Mouse (Mus musculus) heart, adult 11 months (tissue): ENCODE data around the gene Cd37.
A peak's percentile ranks its signal among the peaks of the same experiment; 100 is the strongest.

Source experiments
- DNase-seq: peaks from one replicate; pipeline ENCODE4 v3.0.0; 2022

Gene Cd37

DNA sequence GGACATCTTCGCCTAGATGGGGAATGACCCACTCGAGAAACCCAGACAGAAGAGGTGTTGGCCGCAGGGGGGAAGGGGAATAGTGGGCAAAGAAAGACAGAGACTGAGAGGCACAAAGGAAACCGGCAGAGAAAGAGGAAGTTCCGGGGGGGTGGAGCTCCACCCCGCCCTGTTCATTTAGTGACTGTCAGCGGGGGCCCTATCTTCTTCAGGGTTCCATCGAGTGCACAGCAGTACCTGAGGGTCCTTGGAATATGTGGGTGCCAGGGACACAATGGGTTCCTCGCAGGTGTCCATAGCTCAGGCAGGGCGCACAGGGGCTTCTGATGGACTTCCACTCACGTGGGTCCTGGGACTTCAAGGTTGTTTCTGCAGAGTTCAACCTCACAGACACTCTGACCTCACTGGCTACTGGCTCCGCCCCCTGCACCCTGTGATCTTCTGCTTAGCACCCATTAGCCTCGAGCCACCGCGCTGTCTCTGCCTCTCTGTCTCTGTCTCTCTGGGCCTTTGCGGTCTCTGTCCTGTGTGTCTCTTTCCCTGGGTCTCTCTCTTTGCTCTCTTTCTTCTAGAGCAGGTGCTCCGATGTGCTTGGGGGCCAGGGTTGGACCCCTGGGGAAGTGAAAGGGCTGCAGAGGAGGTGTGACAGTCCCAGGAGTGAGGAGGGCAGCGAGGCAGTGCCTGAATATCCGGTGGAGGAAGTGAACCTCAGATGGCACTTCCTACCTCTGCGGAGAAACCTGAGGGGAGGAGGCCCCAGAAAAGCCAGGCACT lies at the start of gene Cd37:
Cd37 (minus strand) TSS at position 393 of the 774 bp plus-strand sequence.
- DNase-seq = peak; percentile 96

DNA sequence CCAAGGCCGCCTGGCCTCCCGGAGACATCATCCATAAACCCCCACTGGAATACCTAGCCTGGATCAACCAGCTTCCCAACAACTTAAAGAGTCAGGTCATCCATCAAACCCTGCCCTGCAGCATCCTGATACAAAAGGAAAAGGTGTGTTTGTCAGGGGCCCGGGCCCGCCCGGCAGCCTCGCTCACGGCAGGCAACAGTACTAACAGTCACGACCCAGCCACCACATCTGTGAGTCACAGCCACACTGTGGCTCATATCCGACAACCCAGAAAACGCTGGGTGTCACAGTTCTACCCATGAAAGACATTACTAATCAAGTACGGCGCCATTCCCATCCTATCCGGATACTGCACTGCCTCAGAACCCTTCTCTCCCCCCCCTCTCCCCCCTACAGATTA lies 47.6 kb upstream of the Cd37 start:
- DNase-seq = no peak

DNA sequence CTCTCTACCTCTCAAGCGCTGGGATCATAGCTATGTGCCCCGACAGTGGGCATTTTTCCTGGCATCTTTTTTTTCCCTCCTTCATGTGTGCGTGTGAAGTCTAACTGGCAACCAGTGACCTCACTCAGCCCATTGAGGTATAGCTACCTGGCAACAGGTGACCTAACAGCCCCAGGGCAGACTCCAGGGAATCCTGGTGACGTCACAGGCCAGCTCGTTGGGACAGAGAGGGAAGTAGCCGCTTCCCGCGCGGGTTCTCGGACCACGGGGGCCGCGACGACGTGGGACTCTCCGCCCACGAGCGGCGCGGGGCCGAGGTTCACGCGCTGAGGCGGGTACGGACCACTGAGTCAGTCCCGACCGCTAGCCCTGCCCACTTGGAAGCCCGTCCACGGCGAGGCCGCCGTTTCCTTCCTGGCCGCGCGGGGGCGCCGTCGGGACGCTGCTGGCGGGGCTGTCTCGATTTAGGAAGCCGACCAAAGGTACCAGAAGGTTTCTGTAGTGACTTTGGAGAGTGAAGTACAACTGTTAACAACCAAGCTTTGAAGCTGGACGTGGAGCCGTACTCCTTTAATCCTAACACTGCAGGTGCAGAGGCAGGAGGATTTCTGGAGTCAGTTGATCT lies 38.3 kb upstream of the Cd37 start, which contains the start of gene Slc6a21:
Slc6a21 (plus strand) TSS at position 378 of the 625 bp plus-strand sequence.
- DNase-seq = peak; percentile 94

DNA sequence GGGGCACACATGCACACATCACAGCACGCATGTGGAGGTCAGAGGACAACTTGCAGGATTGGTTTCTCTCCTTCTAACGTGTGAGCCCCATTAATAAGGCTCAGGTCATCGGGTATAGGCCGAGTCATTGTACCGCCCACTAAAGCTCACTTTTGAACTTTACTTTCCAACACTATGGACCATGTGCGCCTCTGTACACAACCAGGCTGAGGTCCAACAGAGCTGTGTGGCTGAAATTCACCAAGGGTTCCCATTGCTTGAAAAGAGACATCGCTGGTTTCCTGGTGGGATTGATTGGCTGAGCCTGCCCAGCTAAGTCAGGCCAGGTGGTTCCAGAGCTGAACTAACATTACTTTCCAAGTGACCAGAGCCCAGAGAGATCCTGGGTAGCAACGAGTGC lies 34.8 kb upstream of the Cd37 start:
- peak; percentile 79 for DNase-seq

DNA sequence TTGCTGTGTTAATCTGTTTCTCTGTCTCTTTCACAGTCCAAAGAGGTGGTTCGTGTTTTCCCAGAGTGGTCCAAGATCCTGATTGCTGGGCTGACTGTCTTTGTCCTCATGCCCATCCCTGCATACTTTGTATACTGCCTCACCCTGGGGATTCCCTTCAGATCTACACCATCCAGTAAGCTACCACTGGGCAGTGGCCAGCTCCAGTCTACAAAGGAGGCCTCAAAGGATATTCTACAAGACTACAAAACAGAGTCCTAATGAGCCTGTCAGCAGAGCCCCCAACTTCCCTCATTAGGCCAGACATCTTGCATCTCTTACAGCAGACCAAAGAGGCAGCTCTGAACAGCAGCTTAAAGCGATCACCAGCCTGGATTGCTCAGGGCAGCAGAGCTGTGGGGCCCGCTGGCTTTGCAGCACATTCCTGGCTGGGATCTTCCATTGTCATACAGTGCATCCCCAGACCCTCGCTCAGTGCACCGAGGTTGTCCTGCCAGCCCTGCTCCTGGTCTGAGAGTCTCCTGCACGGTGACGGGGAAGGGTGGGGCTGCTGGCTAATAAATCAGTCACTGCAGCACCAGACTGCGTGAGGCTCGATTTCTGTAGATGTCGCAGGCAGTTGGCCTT lies 34.0 kb upstream of the Cd37 start:
- peak; percentile 79 for DNase-seq

- DNase-seq = no peak
Measured at GRCm38 (mm10) chr7:45265518-45265917, 26.6 kb upstream of the Cd37 start.

- no peak for DNase-seq
Measured at GRCm38 (mm10) chr7:45264348-45264747, 25.4 kb upstream of the Cd37 start.

GRCm38 (mm10) chr7:45263006-45263607 lies 24.2 kb upstream of the Cd37 start:
- peak; percentile 83 for DNase-seq

DNA sequence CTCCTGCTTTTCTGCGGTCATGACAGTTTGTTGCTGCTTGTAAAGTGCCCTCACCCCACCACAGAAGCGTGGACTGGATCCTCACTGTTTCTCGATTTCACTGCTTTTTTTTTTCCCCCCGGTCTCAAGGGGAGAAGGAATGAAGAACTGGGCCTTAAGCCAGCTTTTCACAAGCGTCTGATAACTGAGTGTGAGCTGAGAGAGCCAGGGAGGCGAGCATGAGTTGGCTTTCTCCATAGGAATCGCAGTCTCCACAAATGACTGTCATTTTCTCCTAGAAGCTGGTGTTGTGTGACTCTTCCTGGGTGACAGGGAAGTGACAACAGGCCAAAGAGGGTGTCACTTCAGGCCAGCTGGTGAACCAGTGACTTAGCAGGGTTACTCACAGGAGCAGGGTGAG lies 23.4 kb upstream of the Cd37 start:
- DNase-seq = peak; percentile 88

- DNase-seq = peak; percentile 85
Measured at GRCm38 (mm10) chr7:45259281-45259680, 20.4 kb upstream of the Cd37 start.

GRCm38 (mm10) chr7:45257063-45257840 lies 18.3 kb upstream of the Cd37 start:
- peak; percentile 86 for DNase-seq

GRCm38 (mm10) chr7:45255822-45256221 lies 16.9 kb upstream of the Cd37 start:
- peak; percentile 94 for DNase-seq

GRCm38 (mm10) chr7:45253806-45254205 lies 14.9 kb upstream of the Cd37 start:
- DNase-seq = peak; percentile 61

DNA sequence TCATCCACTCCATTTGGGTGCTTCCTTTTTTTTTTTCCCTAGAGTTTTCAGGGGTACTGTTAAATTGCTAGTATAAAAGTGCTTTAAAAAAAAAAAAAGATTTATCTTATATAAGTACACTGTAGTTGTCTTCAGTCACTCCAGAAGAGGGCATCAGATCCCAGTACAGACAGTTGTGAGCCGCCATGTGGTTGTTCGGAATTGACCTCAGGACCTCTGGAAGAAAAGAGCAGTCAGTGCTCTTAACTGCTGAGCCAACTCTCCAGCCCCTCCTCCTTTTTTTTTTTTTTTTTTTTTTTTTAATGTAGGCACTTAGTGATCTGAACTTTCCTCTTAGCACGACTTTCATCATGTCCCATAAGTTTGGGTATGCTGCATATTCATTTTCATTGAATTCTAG lies 8.8 kb upstream of the Cd37 start:
- DNase-seq = peak; percentile 62

GRCm38 (mm10) chr7:45241389-45241749 lies 2.5 kb upstream of the Cd37 start:
- no peak for DNase-seq

DNA sequence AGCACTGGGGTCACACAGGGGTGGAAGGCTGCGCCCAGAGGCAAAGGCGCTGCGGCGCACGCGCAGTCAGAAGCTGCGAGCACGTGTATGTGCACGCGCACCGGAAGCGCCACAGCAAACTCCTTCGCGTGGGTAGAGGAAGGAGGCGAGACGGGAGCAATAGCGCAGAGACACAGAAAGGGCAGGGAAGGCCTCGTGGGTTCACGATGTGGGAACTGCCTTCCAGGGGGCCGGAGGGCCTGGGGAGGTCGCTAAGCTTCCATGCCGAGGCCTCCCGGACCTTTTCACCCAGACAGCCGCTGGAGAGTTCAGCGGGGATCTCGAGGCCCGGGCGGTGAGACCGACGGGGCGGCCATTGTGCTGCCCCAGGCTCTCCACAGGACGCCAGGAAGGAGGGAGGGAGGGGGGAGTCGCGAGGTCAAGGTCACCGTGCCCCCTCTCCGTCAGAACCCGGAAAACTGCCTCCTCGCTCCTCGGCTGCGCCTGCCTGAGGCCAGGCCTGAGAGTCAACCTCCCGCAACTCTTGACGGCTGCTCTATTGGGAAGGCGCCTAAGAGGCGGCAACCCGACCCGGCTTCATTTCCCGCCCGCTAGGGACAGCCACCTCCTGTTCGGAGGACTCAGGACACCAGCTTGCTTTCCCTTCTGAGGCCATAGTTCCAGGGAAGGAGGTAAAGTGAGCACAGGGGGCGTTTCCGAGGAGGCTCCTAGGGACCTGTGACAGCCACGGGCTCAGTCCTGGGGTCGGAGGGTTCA lies 1.9 kb upstream of the Cd37 start, which contains the start of gene Slc6a16:
Slc6a16 (plus strand) TSS at position 453 of the 756 bp plus-strand sequence.
- peak; percentile 92 for DNase-seq

DNA sequence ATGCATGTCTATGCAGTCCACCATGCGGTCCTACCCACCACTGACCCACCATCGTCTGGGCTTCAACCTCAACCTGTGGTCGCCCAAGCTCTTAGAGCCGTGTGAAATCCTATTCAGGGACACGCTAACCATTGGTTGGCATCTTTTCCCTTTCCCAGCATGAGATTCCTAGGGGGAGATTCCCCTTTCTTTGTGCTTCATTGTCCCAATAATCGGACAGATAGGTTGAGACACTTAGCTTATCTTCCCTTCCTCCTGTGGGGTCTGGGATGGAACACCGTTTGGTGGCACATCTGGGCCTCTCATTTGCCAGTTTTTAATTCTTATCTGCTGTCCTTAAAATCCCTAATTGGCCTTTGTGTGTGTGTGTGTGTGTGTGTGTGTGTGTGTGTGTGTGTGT lies 1.2 kb upstream of the Cd37 start:
- peak; percentile 46 for DNase-seq

DNA sequence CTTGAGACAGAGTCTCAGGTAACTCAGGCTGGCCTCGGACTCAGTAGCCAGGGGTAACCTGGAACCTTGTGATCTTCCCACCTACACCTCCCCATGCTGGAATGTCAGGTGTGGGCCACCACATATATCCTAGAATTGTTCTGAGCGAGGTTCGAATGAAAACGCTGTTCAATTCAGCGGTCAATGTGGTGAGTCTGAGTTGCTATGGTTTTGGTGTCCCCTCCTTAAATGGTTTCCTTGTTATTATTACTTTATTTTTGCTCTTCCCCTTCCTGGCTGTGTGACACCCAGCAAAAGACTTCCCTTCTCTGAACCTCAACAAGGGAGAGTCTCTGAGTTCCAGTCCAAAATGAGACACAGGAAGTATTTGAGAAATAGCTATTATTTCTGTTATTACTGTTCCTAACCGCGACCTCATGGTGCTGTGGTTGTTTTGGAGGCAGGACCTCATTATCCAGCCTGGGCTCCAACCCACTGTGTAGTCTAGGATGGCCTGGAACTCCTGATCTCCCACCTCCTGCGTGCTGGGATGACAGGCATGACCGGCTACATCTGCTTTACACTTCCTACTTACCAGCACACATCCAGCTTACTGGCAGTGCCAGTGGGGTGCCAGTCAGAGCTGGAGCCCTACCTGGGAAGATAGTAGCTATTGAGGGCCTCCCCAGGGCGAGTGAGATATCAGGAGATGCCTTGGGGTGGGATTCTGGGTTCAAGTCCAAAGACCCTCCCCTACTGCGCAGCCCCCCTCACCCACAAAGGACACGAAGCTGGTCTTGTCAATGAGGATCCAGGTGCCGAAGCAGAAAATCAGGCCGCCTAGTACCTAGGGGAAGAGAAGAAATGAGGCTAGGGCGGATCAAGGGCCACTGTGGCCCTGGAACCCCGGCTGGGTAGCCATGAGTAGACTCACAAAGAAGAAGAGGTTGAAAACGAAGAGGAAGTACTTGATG lies 892 bp downstream of the Cd37 start:
- peak; percentile 87 for DNase-seq

DNA sequence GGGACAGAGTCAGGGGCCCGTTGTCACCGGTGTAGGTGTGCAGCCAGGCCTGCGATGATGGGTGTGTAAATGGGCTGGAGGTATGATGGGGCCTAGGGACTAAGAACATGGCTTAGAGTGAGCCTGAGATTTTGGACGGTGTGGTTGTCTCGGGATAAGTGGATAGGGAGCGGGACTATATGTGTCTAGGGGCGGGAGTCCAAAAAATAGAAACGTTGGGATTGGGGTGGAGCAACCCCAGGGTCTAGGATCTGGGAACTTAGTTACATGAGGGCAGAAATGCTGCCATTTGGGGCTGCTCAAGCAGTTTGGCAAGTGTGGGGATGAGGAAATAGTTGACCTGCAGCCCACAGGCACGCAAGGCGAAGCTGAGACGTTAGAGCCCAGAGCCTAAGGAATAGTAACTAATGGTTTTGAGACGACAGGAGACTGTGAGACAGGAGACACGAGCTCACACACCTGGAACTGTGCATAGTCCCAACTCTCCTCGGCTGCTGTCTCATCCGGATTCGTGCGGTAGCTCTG lies 3.2 kb downstream of the Cd37 start:
- peak; percentile 92 for DNase-seq

- peak; percentile 97 for DNase-seq
Measured at GRCm38 (mm10) chr7:45234922-45235571, 3.9 kb downstream of the Cd37 start.
